Mouse (Mus musculus): ENCODE measurements at regions not wholly inside any gene's neighbourhood (a gene's known extent, or its start where the extent isn't known, plus 50 kb on each side); places are given as distances from the start of the nearest gene placed in this dataset.
"Not testable (repeated sequence)": the region's sequence is repeated elsewhere in the genome, so short reads cannot be mapped to it uniquely, and the experiment has no call there.

GRCm38 (mm10) chr12:51187726-51188125 is 160.1 kb upstream of the G2e3 start:
- Histone ChIP-seq H3K9ac (no peak overlapping the region), H3K4me3 (no peak overlapping the region), H3K27ac (no peak overlapping the region), H3K9me3 (no peaks in the 10 kb centered on the region), H3K4me1 (no peaks in the 10 kb centered on the region), H3K36me3 (no peaks in the 10 kb centered on the region), H3K4me2 (replicated peaks) (no peak overlapping the region), H3K27me3 (no peaks in the 10 kb centered on the region)
- WGBS: 72% methylated on average over 6 of the region's 6 CpGs
- no peak for ATAC-seq (ENCODE audit: insufficient number of reproducible peaks, insufficient read depth, low FRiP score, low TSS enrichment)

- Histone ChIP-seq H3K36me3 (no peaks in the 10 kb centered on the region), H3K9ac (no peak overlapping the region), H3K4me2 (replicated peaks) (no peak overlapping the region), H3K9me3 (no peaks in the 10 kb centered on the region), H3K27ac (no peak overlapping the region), H3K27me3 (no peaks in the 10 kb centered on the region), H3K4me1 (no peaks in the 10 kb centered on the region), H3K4me3 (no peak overlapping the region)
- 57% methylated on average over 8 of the region's 8 CpGs for WGBS
- no peak for ATAC-seq (ENCODE audit: insufficient number of reproducible peaks, insufficient read depth, low FRiP score, low TSS enrichment)
Observed at GRCm38 (mm10) chr12:51185751-51186150, 162.1 kb upstream of the G2e3 start.

GRCm38 (mm10) chr12:51174906-51175756 is 172.7 kb upstream of the G2e3 start:
- no peaks in the 10 kb centered on the region for H3K27me3 ChIP-seq
- H3K4me2 ChIP-seq (replicated peaks): 0 out of 2 replicates have a peak overlapping the region, but pooled peaks have one; percentile 3
- H3K27ac ChIP-seq: no peak overlapping the region
- no peak overlapping the region for H3K9ac ChIP-seq
- no peak overlapping the region for H3K4me3 ChIP-seq
- WGBS: 34% methylated on average over 16 of the region's 16 CpGs
- no peaks in the 10 kb centered on the region for H3K36me3 ChIP-seq
- no peaks in the 10 kb centered on the region for H3K9me3 ChIP-seq
- no peak for ATAC-seq (ENCODE audit: insufficient number of reproducible peaks, insufficient read depth, low FRiP score, low TSS enrichment)
- no peaks in the 10 kb centered on the region for H3K4me1 ChIP-seq

- ATAC-seq (ENCODE audit: insufficient number of reproducible peaks, insufficient read depth, low FRiP score, low TSS enrichment): no peak
- Histone ChIP-seq H3K9me3 (no peaks in the 10 kb centered on the region), H3K27ac (no peak overlapping the region), H3K4me1 (no peaks in the 10 kb centered on the region), H3K36me3 (no peaks in the 10 kb centered on the region), H3K4me2 (replicated peaks) (no peak overlapping the region), H3K4me3 (no peak overlapping the region), H3K27me3 (no peaks in the 10 kb centered on the region), H3K9ac (no peak overlapping the region)
- 90% methylated on average over 7 of the region's 7 CpGs for WGBS
Observed at GRCm38 (mm10) chr12:51165186-51165585, 182.7 kb upstream of the G2e3 start.

- H3K9ac ChIP-seq: no peak overlapping the region
- no peaks in the 10 kb centered on the region for H3K4me1 ChIP-seq
- no peak for ATAC-seq (ENCODE audit: insufficient number of reproducible peaks, insufficient read depth, low FRiP score, low TSS enrichment)
- H3K4me3 ChIP-seq: no peak overlapping the region
- H3K27me3 ChIP-seq: no peaks in the 10 kb centered on the region
- no peak overlapping the region for H3K27ac ChIP-seq
- WGBS: 80% methylated on average over 1 of the region's 1 CpGs
- H3K36me3 ChIP-seq: no peaks in the 10 kb centered on the region
- no peaks in the 10 kb centered on the region for H3K9me3 ChIP-seq
- no peak overlapping the region for H3K4me2 ChIP-seq (replicated peaks)
Observed at GRCm38 (mm10) chr12:51160995-51161394, 186.9 kb upstream of the G2e3 start.

- Histone ChIP-seq H3K4me3 (no peak overlapping the region), H3K27me3 (no peaks in the 10 kb centered on the region), H3K9ac (no peak overlapping the region), H3K9me3 (no peaks in the 10 kb centered on the region), H3K36me3 (no peaks in the 10 kb centered on the region), H3K27ac (no peak overlapping the region), H3K4me1 (no peaks in the 10 kb centered on the region), H3K4me2 (replicated peaks) (no peak overlapping the region)
- ATAC-seq (ENCODE audit: insufficient number of reproducible peaks, insufficient read depth, low FRiP score, low TSS enrichment): no peak
- 82% methylated on average over 1 of the region's 1 CpGs for WGBS
Observed at GRCm38 (mm10) chr12:51160122-51160521, 187.7 kb upstream of the G2e3 start.

- no peaks in the 10 kb centered on the region for H3K36me3 ChIP-seq
- no peaks in the 10 kb centered on the region for H3K27me3 ChIP-seq
- no peak overlapping the region for H3K4me3 ChIP-seq
- no peak overlapping the region for H3K27ac ChIP-seq
- no peak overlapping the region for H3K4me2 ChIP-seq (replicated peaks)
- H3K4me1 ChIP-seq: no peaks in the 10 kb centered on the region
- WGBS: 81% methylated on average over 8 of the region's 8 CpGs
- no peaks in the 10 kb centered on the region for H3K9me3 ChIP-seq
- H3K9ac ChIP-seq: no peak overlapping the region
- ATAC-seq (ENCODE audit: insufficient number of reproducible peaks, insufficient read depth, low FRiP score, low TSS enrichment): no peak
Observed at GRCm38 (mm10) chr12:51147963-51148362, 199.9 kb upstream of the G2e3 start.

- ATAC-seq (ENCODE audit: insufficient number of reproducible peaks, insufficient read depth, low FRiP score, low TSS enrichment): no peak
- H3K9ac ChIP-seq: no peak overlapping the region
- H3K27ac ChIP-seq: no peak overlapping the region
- no peaks in the 10 kb centered on the region for H3K9me3 ChIP-seq
- H3K27me3 ChIP-seq: no peaks in the 10 kb centered on the region
- H3K4me2 ChIP-seq (replicated peaks): no peak overlapping the region
- no peak overlapping the region for H3K4me3 ChIP-seq
- no peaks in the 10 kb centered on the region for H3K4me1 ChIP-seq
- H3K36me3 ChIP-seq: no peaks in the 10 kb centered on the region
Observed at GRCm38 (mm10) chr12:51143840-51144239, 204.0 kb upstream of the G2e3 start.

GRCm38 (mm10) chr12:51143196-51143595 is 204.7 kb upstream of the G2e3 start:
- no peak for ATAC-seq (ENCODE audit: insufficient number of reproducible peaks, insufficient read depth, low FRiP score, low TSS enrichment)
- Histone ChIP-seq H3K36me3 (no peaks in the 10 kb centered on the region), H3K9me3 (no peaks in the 10 kb centered on the region), H3K27ac (no peak overlapping the region), H3K9ac (no peak overlapping the region), H3K27me3 (no peaks in the 10 kb centered on the region), H3K4me1 (no peaks in the 10 kb centered on the region), H3K4me3 (no peak overlapping the region), H3K4me2 (replicated peaks) (no peak overlapping the region)
- 39% methylated on average over 3 of the region's 3 CpGs for WGBS

GRCm38 (mm10) chr12:51133676-51134075 is 214.2 kb upstream of the G2e3 start:
- H3K4me3 ChIP-seq; ATAC-seq (ENCODE audit: insufficient number of reproducible peaks, insufficient read depth, low FRiP score, low TSS enrichment); H3K9ac ChIP-seq; H3K4me1 ChIP-seq; H3K9me3 ChIP-seq; H3K4me2 ChIP-seq (replicated peaks); H3K27ac ChIP-seq; H3K27me3 ChIP-seq; H3K36me3 ChIP-seq: not testable (repeated sequence)
- WGBS: 86% methylated on average over 5 of the region's 5 CpGs

GRCm38 (mm10) chr12:51128274-51128673 is 219.6 kb upstream of the G2e3 start:
- no peaks in the 10 kb centered on the region for H3K9me3 ChIP-seq
- H3K9ac ChIP-seq: no peak overlapping the region
- ATAC-seq (ENCODE audit: insufficient number of reproducible peaks, insufficient read depth, low FRiP score, low TSS enrichment): no peak
- no peaks in the 10 kb centered on the region for H3K4me1 ChIP-seq
- no peak overlapping the region for H3K4me2 ChIP-seq (replicated peaks)
- H3K27me3 ChIP-seq: no peaks in the 10 kb centered on the region
- no peaks in the 10 kb centered on the region for H3K36me3 ChIP-seq
- no peak overlapping the region for H3K4me3 ChIP-seq
- H3K27ac ChIP-seq: no peak overlapping the region

GRCm38 (mm10) chr12:51118781-51119180 is 229.1 kb upstream of the G2e3 start:
- Histone ChIP-seq H3K4me2 (replicated peaks) (no peak overlapping the region), H3K9me3 (no peaks in the 10 kb centered on the region), H3K4me1 (no peaks in the 10 kb centered on the region), H3K27ac (no peak overlapping the region), H3K27me3 (no peaks in the 10 kb centered on the region), H3K36me3 (no peaks in the 10 kb centered on the region), H3K9ac (no peak overlapping the region), H3K4me3 (no peak overlapping the region)
- no peak for ATAC-seq (ENCODE audit: insufficient number of reproducible peaks, insufficient read depth, low FRiP score, low TSS enrichment)
- WGBS: 93% methylated on average over 10 of the region's 10 CpGs
